Mouse (Mus musculus) lung, adult 2 months (tissue): ENCODE results near the gene Guca2b. TPM values are rescaled to one million over a fixed set of nuclear protein-coding genes. Genes with fewer than 3 reads are reported as not detected.

Source experiments
- DNase-seq: peaks from one replicate; pipeline ENCODE4 v3.0.0; 2022
- H3K4me1 ChIP-seq: fragments of 200-500 bp; 2 replicates; pipeline ENCODE4 v1.6.1; 2011; ENCODE audit warnings: low read length; ENCODE audit not compliant: control insufficient read depth, insufficient read depth
- H3K4me3 ChIP-seq: fragments of 200-500 bp; replicated peaks from 2 replicates; pipeline ENCODE3; 2011; ENCODE audit warnings: low read depth, mild to moderate bottlenecking, control low read depth, low read length; ENCODE audit errors: extremely low read depth
- CTCF ChIP-seq: fragments of 200-500 bp; IDR thresholded peaks from 2 replicates; pipeline ENCODE4 v1.5.1; 2011; ENCODE audit warnings: mild to moderate bottlenecking, low read length, control low read depth; ENCODE audit not compliant: insufficient read depth
- POLR2A ChIP-seq: fragments of 200-500 bp; IDR thresholded peaks from 2 replicates; pipeline ENCODE4 v1.6.1; 2011; ENCODE audit warnings: low read depth, mild to moderate bottlenecking, control low read depth, low read length, borderline replicate concordance; ENCODE audit errors: extremely low read depth
- WGBS: fragments of 180-500 bp; shearing (Covaris S2); methylation state at CpG from one replicate; pipeline ENCODE4 v1.1.7; 2018; 5-methylcytosine and 5-hydroxymethylcytosine counted together
- polyA plus RNA-seq: library from polyadenylated mRNA; depleted of rRNA; stranded (reverse); fragments of >200 nt; gene quantifications from 2 replicates; pipeline ENCODE4 v1.2.3, GENCODE M21; 2012

The Guca2b gene
- polyA plus RNA-seq, 1 experiment = not detected

DNA sequence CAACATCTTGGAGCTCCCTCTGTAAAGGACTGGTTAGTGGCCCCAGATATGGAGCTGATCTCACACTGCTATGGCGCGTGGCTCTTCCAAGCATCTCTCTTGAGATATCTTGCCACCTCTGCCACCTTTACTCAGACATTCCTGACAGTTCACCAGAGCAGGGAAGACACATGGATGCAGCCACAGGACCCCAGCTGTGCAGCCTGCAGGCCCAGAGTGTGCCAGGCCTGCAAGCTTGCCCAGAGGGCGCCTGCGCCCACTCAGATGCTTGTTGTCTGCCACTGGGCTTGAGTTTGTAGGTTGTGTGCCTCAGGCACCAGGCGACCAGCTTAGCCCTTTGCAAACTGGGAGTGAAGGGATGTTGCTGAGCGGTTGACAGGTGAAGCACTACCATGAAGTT is 12.0 kb upstream of the Guca2b start:
- no peak for TF ChIP-seq POLR2A
- TF ChIP-seq CTCF = no peak
- no peak for DNase-seq
- WGBS = 85% methylated on average over 6 of the region's 6 CpGs
- no peak overlapping the region for H3K4me3 ChIP-seq
- H3K4me1 ChIP-seq = no peaks in the 10 kb centered on the region

DNA sequence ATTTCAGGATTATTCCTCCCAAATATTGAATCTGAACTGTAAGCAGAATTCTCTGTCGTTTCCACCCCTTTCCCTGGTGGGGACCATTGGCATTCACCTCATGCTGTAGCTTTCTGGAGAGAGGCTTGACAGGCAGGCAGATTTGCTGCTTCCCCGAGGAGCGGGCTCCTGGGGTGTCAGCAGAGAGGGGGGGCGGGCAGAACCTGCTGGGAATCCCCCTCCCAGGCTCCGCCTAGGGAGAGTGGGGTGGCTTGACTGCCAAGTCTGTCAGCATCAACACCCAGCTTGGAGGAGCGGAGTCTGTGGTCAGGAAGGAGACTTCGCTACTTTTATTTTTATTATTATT is 11.4 kb upstream of the Guca2b start:
- WGBS = 46% methylated on average over 7 of the region's 7 CpGs
- no peak for DNase-seq
- TF ChIP-seq POLR2A (no peak), CTCF (no peak)
- Histone ChIP-seq H3K4me3 (no peak overlapping the region), H3K4me1 (no peaks in the 10 kb centered on the region)

DNA sequence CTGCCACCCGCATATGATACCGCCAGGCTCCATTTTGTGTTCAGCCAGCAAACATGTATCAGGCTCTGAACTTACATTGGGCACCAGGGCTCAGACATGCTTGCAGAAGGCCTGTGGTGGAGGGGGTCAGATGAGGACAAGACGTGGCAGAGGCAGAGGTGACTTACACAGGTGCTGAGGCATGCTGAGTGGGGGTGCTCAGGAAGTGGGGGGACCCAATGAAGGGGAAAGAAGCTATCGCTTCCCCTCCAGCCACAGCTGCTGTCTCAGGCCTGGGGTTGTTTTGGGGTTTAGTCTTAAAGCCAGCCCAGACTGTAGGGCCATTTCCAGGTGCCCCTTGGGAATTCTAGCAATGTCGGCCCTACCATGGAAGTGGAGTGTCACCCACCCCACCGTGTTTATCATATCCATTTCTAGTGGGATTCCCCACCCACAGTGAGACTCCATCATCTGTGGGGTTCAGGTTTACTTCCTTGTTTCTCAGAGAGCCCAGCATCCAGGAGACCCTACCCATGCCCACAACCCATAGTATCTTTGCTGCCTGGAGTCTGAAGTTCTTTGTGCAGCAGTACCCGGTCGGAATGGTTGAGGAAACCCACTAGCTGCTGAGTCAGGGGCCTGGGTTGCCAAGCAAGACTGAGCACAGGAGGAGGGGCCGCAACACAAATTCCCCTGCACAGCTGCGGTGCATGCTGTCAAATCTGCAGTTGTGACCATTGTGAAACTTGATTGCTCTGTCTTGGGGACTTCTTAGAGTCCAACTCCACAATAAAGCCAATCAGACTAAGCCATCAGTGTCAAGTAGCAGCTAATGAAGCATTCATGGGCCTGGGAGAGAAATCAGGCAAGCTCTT is 10.8 kb upstream of the Guca2b start:
- Histone ChIP-seq H3K4me3 (no peak overlapping the region), H3K4me1 (no peaks in the 10 kb centered on the region)
- DNase-seq = no peak
- 67% methylated on average over 10 of the region's 10 CpGs for WGBS
- TF ChIP-seq POLR2A = no peak

DNA sequence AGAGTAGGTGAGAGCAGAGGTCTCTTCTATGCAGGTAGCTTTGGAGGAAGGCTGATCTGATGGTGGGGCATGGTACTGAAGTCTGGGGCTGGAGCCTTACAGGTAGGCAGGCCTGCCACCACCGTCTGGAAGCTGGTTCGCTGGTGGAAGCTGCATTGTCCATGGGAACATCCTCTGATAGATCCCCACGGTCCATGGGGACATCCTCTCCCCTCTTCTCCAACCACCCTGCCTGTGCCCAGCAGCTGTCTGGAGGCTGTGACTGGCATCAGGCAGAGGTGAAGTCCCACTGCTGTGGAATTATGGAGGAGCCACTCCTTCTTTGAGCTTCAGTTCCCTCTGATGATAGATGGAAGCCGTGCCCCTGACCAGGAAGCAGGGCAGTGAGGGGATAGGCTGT is 9.8 kb upstream of the Guca2b start:
- TF ChIP-seq POLR2A (no peak), CTCF (no peak)
- WGBS = 67% methylated on average over 4 of the region's 4 CpGs
- Histone ChIP-seq H3K4me3 (no peak overlapping the region), H3K4me1 (no peaks in the 10 kb centered on the region)
- DNase-seq = no peak

DNA sequence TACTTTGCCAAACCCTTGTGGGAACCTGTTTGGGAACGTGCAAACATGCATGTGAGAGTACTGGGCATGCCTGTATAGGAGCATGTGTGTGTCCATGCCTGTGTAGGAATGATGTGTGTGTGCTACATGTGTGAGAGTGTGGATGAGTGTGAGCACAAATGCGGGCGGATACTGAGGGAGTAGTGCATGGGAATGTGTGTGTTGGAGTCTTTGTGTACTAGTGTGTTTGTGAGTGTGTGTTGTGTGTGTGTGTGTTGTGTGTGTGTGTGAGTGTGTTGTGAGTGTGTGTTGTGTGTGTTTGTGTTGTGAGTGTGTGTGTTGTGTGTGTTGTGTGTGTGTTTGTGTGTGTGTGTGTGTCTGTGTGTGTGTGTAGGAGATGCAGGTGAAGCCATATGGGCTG is 9.4 kb upstream of the Guca2b start:
- TF ChIP-seq POLR2A (no peak), CTCF (no peak)
- Histone ChIP-seq H3K4me1 (no peaks in the 10 kb centered on the region), H3K4me3 (no peak overlapping the region)
- WGBS = 87% methylated on average over 3 of the region's 3 CpGs
- DNase-seq = no peak

DNA sequence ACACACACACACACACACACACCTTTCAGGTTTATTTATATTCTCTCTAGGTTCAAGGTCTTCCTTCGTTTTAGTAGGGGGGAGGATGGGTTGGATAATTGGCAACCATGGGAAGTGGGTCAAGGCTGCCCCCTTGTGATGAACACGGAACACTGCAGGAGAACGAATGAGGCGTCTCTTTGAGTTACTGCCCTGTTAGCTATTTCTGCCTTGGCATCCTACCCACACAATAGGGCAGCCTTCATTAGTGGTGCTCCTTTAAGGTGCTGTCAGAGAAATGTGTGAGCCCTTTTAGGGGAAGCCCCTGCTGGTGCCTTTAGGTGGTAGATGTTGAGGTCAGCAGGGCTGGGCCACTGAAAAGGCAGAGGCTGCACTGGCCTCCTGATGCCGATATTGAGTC is 8.7 kb upstream of the Guca2b start:
- TF ChIP-seq POLR2A (no peak), CTCF (peak; percentile 86)

DNA sequence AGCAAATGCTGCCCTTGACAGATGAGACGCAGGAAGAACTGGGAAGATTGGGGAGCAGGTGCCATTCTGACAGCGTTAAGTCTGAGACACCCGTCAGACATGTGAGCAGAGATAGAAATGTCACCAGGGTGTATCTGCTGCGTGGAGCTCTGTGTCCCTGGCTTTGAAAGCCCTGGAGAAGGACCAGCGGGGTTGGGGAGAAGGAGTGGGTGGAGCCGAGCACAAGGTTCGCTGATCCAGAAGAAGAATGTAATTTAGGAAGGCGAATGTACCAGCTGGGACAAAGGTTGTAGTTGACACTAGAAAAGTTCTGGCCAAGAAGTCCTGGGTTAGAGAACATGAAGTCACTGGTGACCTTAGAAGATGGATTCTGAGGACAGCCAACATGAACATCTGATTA is 7.4 kb upstream of the Guca2b start:
- DNase-seq = no peak
- 30% methylated on average over 8 of the region's 8 CpGs for WGBS
- Histone ChIP-seq H3K4me1 (no peaks in the 10 kb centered on the region), H3K4me3 (no peak overlapping the region)
- no peak for TF ChIP-seq POLR2A
- no peak for TF ChIP-seq CTCF

More for the DNA sequence above, 8.7 kb upstream of the Guca2b start:
- H3K4me1 ChIP-seq = no peaks in the 10 kb centered on the region
- H3K4me3 ChIP-seq = no peak overlapping the region
- WGBS = 21% methylated on average over 5 of the region's 5 CpGs
- peak; percentile 25 for DNase-seq

DNA sequence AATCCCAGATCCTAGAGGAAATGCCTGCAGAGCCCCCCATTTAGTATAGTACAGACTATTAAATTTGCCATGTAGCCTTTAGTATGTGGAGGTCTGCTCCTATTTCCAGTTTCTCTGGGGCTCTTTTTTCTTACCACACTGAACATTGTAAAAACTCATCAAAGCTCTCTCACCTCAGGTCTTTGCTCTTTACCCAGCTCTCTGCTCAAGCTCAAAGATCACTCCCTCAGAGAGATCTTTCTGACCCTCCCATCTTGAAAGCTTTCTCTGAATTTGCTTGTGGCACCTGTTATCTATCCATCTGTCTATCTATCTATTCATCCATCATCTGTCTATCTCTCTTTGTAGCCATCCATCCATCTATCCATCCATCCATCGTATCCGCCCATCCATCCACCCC is 6.4 kb upstream of the Guca2b start:
- 84% methylated on average over 2 of the region's 2 CpGs for WGBS
- no peak for DNase-seq
- no peak for TF ChIP-seq CTCF
- TF ChIP-seq POLR2A = no peak
- H3K4me1 ChIP-seq = no peaks in the 10 kb centered on the region
- no peak overlapping the region for H3K4me3 ChIP-seq

DNA sequence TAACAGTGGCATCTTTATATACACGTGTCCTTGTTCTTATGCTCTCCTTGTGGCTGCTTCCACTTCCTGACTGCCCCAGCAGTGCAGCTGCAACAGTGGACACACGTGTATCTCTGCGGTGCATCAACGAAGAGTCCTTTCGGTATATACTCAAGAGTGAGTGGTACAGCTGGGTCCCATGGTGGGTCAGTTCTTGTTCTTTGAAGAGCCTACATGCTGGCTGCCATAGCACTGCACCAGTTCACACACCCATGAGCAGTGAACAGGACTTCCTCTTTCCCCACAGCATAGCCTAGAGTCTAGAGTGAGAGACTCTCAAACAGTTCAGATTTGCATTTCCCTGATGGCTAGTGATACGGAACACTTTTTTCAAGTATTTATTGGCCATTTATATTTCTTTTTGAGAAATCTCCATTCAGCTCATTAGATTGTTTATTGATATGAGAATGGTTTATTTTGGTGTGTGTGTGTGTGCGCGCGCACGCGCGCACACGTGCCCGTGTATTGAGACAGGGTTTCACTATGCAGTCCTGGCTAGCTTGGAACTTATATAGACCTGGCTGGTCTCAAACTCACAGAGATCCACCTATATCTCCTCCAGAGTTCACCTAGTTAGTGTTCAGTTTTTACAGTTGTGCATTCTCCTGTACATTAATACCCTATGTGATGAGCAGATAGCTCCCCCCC is 4.8 kb upstream of the Guca2b start:
- no peaks in the 10 kb centered on the region for H3K4me1 ChIP-seq
- WGBS = 84% methylated on average over 14 of the region's 14 CpGs
- no peak for DNase-seq
- H3K4me3 ChIP-seq = no peak overlapping the region
- TF ChIP-seq POLR2A (no peak), CTCF (no peak)

DNA sequence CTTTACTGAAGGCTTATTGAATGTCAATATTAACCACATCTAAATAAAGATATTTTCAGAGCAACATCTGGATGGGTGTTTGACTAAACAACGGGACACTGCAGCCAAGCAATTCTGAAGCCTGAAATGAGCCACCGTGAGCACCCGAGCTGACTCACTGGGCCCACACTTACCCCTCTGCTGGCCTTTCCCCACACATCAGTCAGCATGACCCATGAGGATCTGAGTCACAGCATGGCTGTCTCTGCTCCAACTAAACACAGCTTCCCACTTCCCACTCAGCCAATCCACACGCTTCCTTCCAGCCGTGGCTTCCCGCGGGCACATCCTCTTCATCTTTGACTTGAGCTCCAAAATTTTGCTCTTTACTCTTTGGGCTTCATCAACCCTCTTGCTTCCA is 4.2 kb upstream of the Guca2b start:
- DNase-seq = no peak
- TF ChIP-seq POLR2A (no peak), CTCF (no peak)
- H3K4me3 ChIP-seq = no peak overlapping the region

DNA sequence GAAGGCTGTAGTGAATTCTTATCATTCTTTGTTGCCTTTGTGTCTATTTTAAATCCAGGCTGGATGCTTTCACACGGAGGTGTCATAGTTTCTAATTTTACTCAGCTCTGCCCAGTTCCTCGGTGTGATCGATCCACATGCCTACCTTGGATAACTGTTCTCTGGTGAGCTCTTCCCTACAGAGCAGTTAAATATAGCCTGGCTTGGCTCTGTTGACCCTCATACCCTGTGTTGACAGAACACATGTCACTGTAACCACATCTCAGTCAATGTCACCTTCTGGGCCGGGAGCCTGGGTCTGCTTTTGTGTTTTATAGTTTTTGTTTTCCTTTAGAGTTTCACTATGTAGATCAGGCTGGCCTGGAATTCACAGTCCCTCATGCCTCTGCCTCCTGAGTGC is 3.4 kb upstream of the Guca2b start:
- 59% methylated on average over 4 of the region's 4 CpGs for WGBS
- no peaks in the 10 kb centered on the region for H3K4me1 ChIP-seq
- TF ChIP-seq POLR2A (no peak), CTCF (no peak)
- DNase-seq = no peak
- no peak overlapping the region for H3K4me3 ChIP-seq

More for the DNA sequence above, 4.2 kb upstream of the Guca2b start:
- H3K4me1 ChIP-seq = no peaks in the 10 kb centered on the region
- 67% methylated on average over 7 of the region's 7 CpGs for WGBS
